Mouse (Mus musculus) cortical plate, adult 2 months (tissue): Measurements from ENCODE around the gene Ttc3.

Experiments
- CTCF ChIP-seq: fragments of 200-500 bp; IDR thresholded peaks from 2 replicates; pipeline ENCODE4 v1.5.1; 2011; ENCODE audit warnings: mild to moderate bottlenecking, control low read depth, low read length; ENCODE audit not compliant: insufficient read depth; ENCODE audit errors: extremely low read depth
- POLR2A ChIP-seq: fragments of 200-500 bp; IDR thresholded peaks from 2 replicates; pipeline ENCODE4 v1.6.1; 2011; ENCODE audit warnings: mild to moderate bottlenecking, low read length, control low read depth; ENCODE audit not compliant: insufficient read depth; ENCODE audit errors: extremely low read depth

DNA sequence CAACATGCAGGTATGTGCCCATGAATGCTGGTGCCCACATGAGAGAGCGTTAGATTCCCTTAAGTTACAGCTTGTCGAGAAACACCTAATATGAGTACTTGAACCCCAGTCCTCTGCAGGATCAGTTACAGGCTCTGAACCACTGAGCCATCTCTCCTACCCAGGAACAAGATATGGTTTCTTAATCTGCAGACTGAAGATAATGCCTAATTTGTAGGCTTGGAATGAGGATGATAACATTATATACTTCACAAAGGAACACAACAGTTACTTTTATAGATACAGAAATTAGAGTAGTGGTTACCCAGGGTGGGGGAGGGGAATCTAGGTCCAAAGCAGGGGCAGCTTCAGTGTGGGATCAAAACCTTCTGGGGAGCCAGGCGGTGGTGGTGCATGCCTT, 44.4 kb upstream of the Ttc3 start:
- TF ChIP-seq CTCF (no peak), POLR2A (no peak)
